Mouse (Mus musculus) embryonic facial prominence, embryonic 12.5 days (tissue): Measurements from ENCODE around the gene Bloc1s4. TPM values are rescaled to one million over a fixed set of nuclear protein-coding genes. Genes with fewer than 3 reads are reported as not detected.
A peak's percentile ranks its signal among the peaks of the same experiment; 100 is the strongest.

Experiments used
- ATAC-seq: fragments of 200-750 bp; cut with Nextera tagmentation; 2 replicates; pipeline ENCODE4 v1.8.0; 2017; ENCODE audit not compliant: insufficient number of reproducible peaks, insufficient read depth, low FRiP score, low TSS enrichment
- H3K27ac ChIP-seq: fragments of 300-500 bp; sonication (generic); 2 replicates; pipeline ENCODE4 v1.5.1; 2016; ENCODE audit warnings: mild to moderate bottlenecking
- H3K27me3 ChIP-seq: fragments of 300-500 bp; sonication (generic); 2 replicates; pipeline ENCODE4 v1.6.1; 2016; ENCODE audit warnings: mild to moderate bottlenecking, moderate library complexity
- H3K36me3 ChIP-seq: fragments of 300-500 bp; sonication (generic); 2 replicates; pipeline ENCODE4 v1.6.1; 2016; ENCODE audit warnings: mild to moderate bottlenecking
- H3K4me1 ChIP-seq: fragments of 300-500 bp; sonication (generic); 2 replicates; pipeline ENCODE4 v1.6.1; 2016
- H3K4me2 ChIP-seq: fragments of 300-500 bp; sonication (generic); replicated peaks from 2 replicates; pipeline ENCODE4 v1.6.1; 2016; ENCODE audit warnings: mild to moderate bottlenecking, moderate library complexity
- H3K4me3 ChIP-seq: fragments of 300-500 bp; sonication (generic); 2 replicates; pipeline ENCODE4 v1.5.1; 2016; ENCODE audit warnings: mild to moderate bottlenecking
- H3K9ac ChIP-seq: fragments of 300-500 bp; sonication (generic); 2 replicates; pipeline ENCODE4 v1.6.1; 2016; ENCODE audit warnings: mild to moderate bottlenecking, moderate library complexity
- H3K9me3 ChIP-seq: fragments of 300-500 bp; sonication (generic); 2 replicates; pipeline ENCODE4 v1.6.1; 2016; ENCODE audit warnings: mild to moderate bottlenecking, moderate library complexity
- WGBS: fragments of 180-500 bp; shearing (Covaris S2); methylation state at CpG from one replicate; pipeline ENCODE4 v1.1.7; 2016; 5-methylcytosine and 5-hydroxymethylcytosine counted together
- polyA plus RNA-seq: library from polyadenylated mRNA; unstranded; fragments of >200 nt; fragmentation: Nextera tagmentation; extraction: Ambion mirVana; gene quantifications from 2 replicates; pipeline ENCODE4 v1.2.1, GENCODE M21; 2016

Gene Bloc1s4
- polyA plus RNA-seq, 1 experiment from 2014 or later: 32.2 TPM

GRCm38 (mm10) chr5:36713693-36714092 lies 34.8 kb downstream of the Bloc1s4 start:
- no peak for ATAC-seq
- peaks cover 10% of the 10 kb centered on the region for H3K4me1 ChIP-seq
- no peak overlapping the region for H3K27ac ChIP-seq
- 84% methylated on average over 6 of the region's 6 CpGs for WGBS
- no peaks in the 10 kb centered on the region for H3K27me3 ChIP-seq
- H3K9me3 ChIP-seq: no peaks in the 10 kb centered on the region
- no peaks in the 10 kb centered on the region for H3K36me3 ChIP-seq
- peak overlapping the region; percentile 66; the same call in 1 of the 2 replicates for H3K4me2 ChIP-seq
- no peak overlapping the region for H3K9ac ChIP-seq
- no peak overlapping the region for H3K4me3 ChIP-seq

- Histone ChIP-seq H3K4me2 (peak overlapping the region; percentile 66), H3K27me3 (no peaks in the 10 kb centered on the region), H3K9me3 (no peaks in the 10 kb centered on the region), H3K4me3 (peak overlapping the region; percentile 36), H3K27ac (no peak overlapping the region), H3K4me1 (peaks cover 10% of the 10 kb centered on the region), H3K36me3 (no peaks in the 10 kb centered on the region), H3K9ac (peak overlapping the region; percentile 43)
- 6% methylated on average over 31 of the region's 31 CpGs for WGBS
- ATAC-seq: peak; percentile 84
Measured at GRCm38 (mm10) chr5:36712553-36713534, 35.6 kb downstream of the Bloc1s4 start.

- Histone ChIP-seq H3K4me1 (peaks cover 10% of the 10 kb centered on the region), H3K4me3 (no peak overlapping the region), H3K4me2 (no peak overlapping the region), H3K27me3 (no peaks in the 10 kb centered on the region), H3K9me3 (no peaks in the 10 kb centered on the region), H3K27ac (no peak overlapping the region), H3K9ac (no peak overlapping the region), H3K36me3 (no peaks in the 10 kb centered on the region)
- ATAC-seq: no peak
- 54% methylated on average over 5 of the region's 5 CpGs for WGBS
Measured at GRCm38 (mm10) chr5:36711863-36712262, 36.6 kb downstream of the Bloc1s4 start.

- WGBS: 72% methylated on average over 5 of the region's 5 CpGs
Measured at GRCm38 (mm10) chr5:36705792-36706191, 42.7 kb downstream of the Bloc1s4 start.

GRCm38 (mm10) chr5:36705390-36705789 lies 43.1 kb downstream of the Bloc1s4 start:
- Histone ChIP-seq H3K4me1 (no peaks in the 10 kb centered on the region), H3K27me3 (no peaks in the 10 kb centered on the region), H3K4me2 (no peak overlapping the region), H3K9me3 (no peaks in the 10 kb centered on the region), H3K4me3 (no peak overlapping the region), H3K27ac (no peak overlapping the region), H3K36me3 (no peaks in the 10 kb centered on the region), H3K9ac (no peak overlapping the region)
- ATAC-seq: no peak
- 79% methylated on average over 5 of the region's 5 CpGs for WGBS

More at GRCm38 (mm10) chr5:36705792-36706191, 42.7 kb downstream of the Bloc1s4 start:
- Histone ChIP-seq H3K27me3 (no peaks in the 10 kb centered on the region), H3K4me1 (no peaks in the 10 kb centered on the region), H3K9me3 (no peaks in the 10 kb centered on the region), H3K4me2 (no peak overlapping the region), H3K36me3 (no peaks in the 10 kb centered on the region), H3K27ac (no peak overlapping the region), H3K4me3 (no peak overlapping the region), H3K9ac (no peak overlapping the region)
- ATAC-seq: no peak

- no peaks in the 10 kb centered on the region for H3K36me3 ChIP-seq
- no peaks in the 10 kb centered on the region for H3K27me3 ChIP-seq
- no peaks in the 10 kb centered on the region for H3K4me1 ChIP-seq
- H3K9me3 ChIP-seq: no peaks in the 10 kb centered on the region
- H3K9ac ChIP-seq: no peak overlapping the region
- no peak overlapping the region for H3K4me3 ChIP-seq
- WGBS: 78% methylated on average over 6 of the region's 6 CpGs
- no peak for ATAC-seq
- H3K4me2 ChIP-seq: no peak overlapping the region
- H3K27ac ChIP-seq: no peak overlapping the region
Measured at GRCm38 (mm10) chr5:36704684-36705083, 43.8 kb downstream of the Bloc1s4 start.

GRCm38 (mm10) chr5:36700939-36701620 lies 47.4 kb downstream of the Bloc1s4 start:
- Histone ChIP-seq H3K27me3 (no peaks in the 10 kb centered on the region), H3K4me3 (no peak overlapping the region), H3K4me2 (no peak overlapping the region), H3K27ac (no peak overlapping the region), H3K36me3 (no peaks in the 10 kb centered on the region), H3K4me1 (no peaks in the 10 kb centered on the region), H3K9ac (no peak overlapping the region), H3K9me3 (no peaks in the 10 kb centered on the region)
- no peak for ATAC-seq
- 81% methylated on average over 6 of the region's 6 CpGs for WGBS

GRCm38 (mm10) chr5:36698689-36699088 lies 49.8 kb downstream of the Bloc1s4 start:
- H3K27ac ChIP-seq: no peak overlapping the region
- no peak overlapping the region for H3K9ac ChIP-seq
- H3K4me3 ChIP-seq: no peak overlapping the region
- ATAC-seq: no peak
- 74% methylated on average over 5 of the region's 5 CpGs for WGBS
- H3K9me3 ChIP-seq: no peaks in the 10 kb centered on the region
- no peaks in the 10 kb centered on the region for H3K27me3 ChIP-seq
- no peaks in the 10 kb centered on the region for H3K36me3 ChIP-seq
- no peak overlapping the region for H3K4me2 ChIP-seq
- peaks cover 5% of the 10 kb centered on the region for H3K4me1 ChIP-seq

GRCm38 (mm10) chr5:36698067-36698670 lies 50.3 kb downstream of the Bloc1s4 start:
- Histone ChIP-seq H3K27me3 (no peaks in the 10 kb centered on the region), H3K4me3 (no peak overlapping the region), H3K4me1 (peaks cover 11% of the 10 kb centered on the region), H3K36me3 (no peaks in the 10 kb centered on the region), H3K27ac (no peak overlapping the region), H3K9ac (no peak overlapping the region), H3K9me3 (no peaks in the 10 kb centered on the region), H3K4me2 (no peak overlapping the region)
- ATAC-seq: no peak
- WGBS: 72% methylated on average over 7 of the region's 7 CpGs
